Mouse (Mus musculus) spleen, postnatal 4 days (tissue): Measurements from ENCODE around the gene Gm21761.
A peak's percentile ranks its signal among the peaks of the same experiment; 100 is the strongest.
"Not testable (repeated sequence)": the region's sequence is repeated elsewhere in the genome, so short reads cannot be mapped to it uniquely, and the experiment has no call there.

Source experiments
- DNase-seq, 2 experiments: peaks; one replicate each; pipeline ENCODE4 v3.0.0; 2022; ENCODE audit warnings: low spot score in 2 of 2

Gene Gm21761

GRCm38 (mm10) chr13:119929172-119929571, at the start of gene Gm21761:
Gm21761 (minus strand) TSS chr13:119929272.
- not testable (repeated sequence) for DNase-seq

- not testable (repeated sequence) for DNase-seq
These were observed 40.1 kb upstream of the Gm21761 start for GRCm38 (mm10) chr13:119969163-119969562.

GRCm38 (mm10) chr13:119968193-119968592, 39.1 kb upstream of the Gm21761 start:
- DNase-seq = not testable (repeated sequence)

GRCm38 (mm10) chr13:119965968-119966367, 36.9 kb upstream of the Gm21761 start:
- DNase-seq = peak in 1 of 2 experiments; percentile 54

GRCm38 (mm10) chr13:119965302-119965952, 36.4 kb upstream of the Gm21761 start:
- not testable (repeated sequence) for DNase-seq

- not testable (repeated sequence) for DNase-seq
These were observed 33.8 kb upstream of the Gm21761 start for GRCm38 (mm10) chr13:119962856-119963255.

GRCm38 (mm10) chr13:119955567-119955966, 26.5 kb upstream of the Gm21761 start:
- DNase-seq = not testable (repeated sequence)

- not testable (repeated sequence) for DNase-seq
These were observed 26.0 kb upstream of the Gm21761 start for GRCm38 (mm10) chr13:119955089-119955488.

- not testable (repeated sequence) for DNase-seq
These were observed 21.6 kb upstream of the Gm21761 start, which contains the start of gene B020031M17Rik for GRCm38 (mm10) chr13:119950706-119951105. B020031M17Rik (minus strand) TSS chr13:119950806.

- not testable (repeated sequence) for DNase-seq
These were observed 4.3 kb downstream of the Gm21761 start for GRCm38 (mm10) chr13:119924597-119925340.

GRCm38 (mm10) chr13:119916966-119917722, 11.9 kb downstream of the Gm21761 start:
- DNase-seq = not testable (repeated sequence)

- not testable (repeated sequence) for DNase-seq
These were observed 12.6 kb downstream of the Gm21761 start for GRCm38 (mm10) chr13:119916449-119916848.

GRCm38 (mm10) chr13:119898549-119898948, 30.5 kb downstream of the Gm21761 start:
- not testable (repeated sequence) for DNase-seq

- DNase-seq = not testable (repeated sequence)
These were observed 34.4 kb downstream of the Gm21761 start, which contains the start of gene Tcstv1 for GRCm38 (mm10) chr13:119894685-119895084. Tcstv1 (minus strand) TSS chr13:119894785.

GRCm38 (mm10) chr13:119886896-119887295, 42.2 kb downstream of the Gm21761 start:
- not testable (repeated sequence) for DNase-seq

- DNase-seq = not testable (repeated sequence)
These were observed 64.6 kb downstream of the Gm21761 start for GRCm38 (mm10) chr13:119864395-119864999.

- DNase-seq = not testable (repeated sequence)
These were observed 66.7 kb downstream of the Gm21761 start for GRCm38 (mm10) chr13:119862399-119862798.
